Mouse (Mus musculus) testis, adult 2 months (tissue): Measurements from ENCODE around the gene Fam171b. TPM values are rescaled to one million over a fixed set of nuclear protein-coding genes. Genes with fewer than 3 reads are reported as not detected.
A peak's percentile ranks its signal among the peaks of the same experiment; 100 is the strongest.

Source experiments
- H3K27ac ChIP-seq: fragments of 200-500 bp; 2 replicates; pipeline ENCODE4 v1.5.1; 2012; ENCODE audit warnings: low read depth, low read length; ENCODE audit not compliant: control insufficient read depth, insufficient read depth
- H3K27me3 ChIP-seq: fragments of 200-500 bp; 2 replicates; pipeline ENCODE4 v1.6.1; 2012; ENCODE audit warnings: mild to moderate bottlenecking, low read length, moderate library complexity; ENCODE audit not compliant: control insufficient read depth, insufficient read depth
- H3K36me3 ChIP-seq: fragments of 200-500 bp; 2 replicates; pipeline ENCODE4 v1.6.1; 2012; ENCODE audit warnings: mild to moderate bottlenecking, low read length; ENCODE audit not compliant: control insufficient read depth, insufficient read depth
- H3K4me1 ChIP-seq: fragments of 200-500 bp; 2 replicates; pipeline ENCODE4 v1.6.1; 2012; ENCODE audit warnings: low read length; ENCODE audit not compliant: control insufficient read depth, insufficient read depth
- H3K4me3 ChIP-seq: fragments of 200-500 bp; 2 replicates; pipeline ENCODE4 v1.5.1; 2012; ENCODE audit warnings: low read depth, mild to moderate bottlenecking, low read length, moderate library complexity, mixed read lengths; ENCODE audit not compliant: control insufficient read depth
- CTCF ChIP-seq: fragments of 200-500 bp; IDR thresholded peaks from 2 replicates; pipeline ENCODE4 v1.5.1; 2012; ENCODE audit warnings: low read depth, mild to moderate bottlenecking, inconsistent platforms, low read length, moderate library complexity; ENCODE audit not compliant: control insufficient read depth, insufficient read depth, insufficient replicate concordance
- POLR2A ChIP-seq: fragments of 200-500 bp; IDR thresholded peaks from 2 replicates; pipeline ENCODE4 v1.6.1; 2012; ENCODE audit warnings: low read depth, mild to moderate bottlenecking, inconsistent platforms, low read length, moderate library complexity; ENCODE audit not compliant: control insufficient read depth
- polyA plus RNA-seq: library from polyadenylated mRNA; depleted of rRNA; stranded (reverse); fragments of >200 nt; gene quantifications from 2 replicates; pipeline ENCODE4 v1.2.3, GENCODE M21; 2012; rRNA removed

The Fam171b gene
- polyA plus RNA-seq, result 0.10 and 0.11 TPM in 2 replicates

- H3K36me3 ChIP-seq, result no peaks in the 10 kb centered on the region
- H3K27ac ChIP-seq, result no peak within 1 kb of the TSS
- no peak for TF ChIP-seq POLR2A
- no peak for TF ChIP-seq CTCF
Measured at GRCm38 (mm10) chr2:83812483-83813272, at the start of gene Fam171b. Gene Fam171b, plus strand, starts transcription at chr2:83812636.

GRCm38 (mm10) chr2:83766058-83766457 lies 46.4 kb upstream of the Fam171b start:
- TF ChIP-seq CTCF (no peak), POLR2A (no peak)
- H3K4me3 ChIP-seq, result no peak overlapping the region
- H3K27me3 ChIP-seq, result no peaks in the 10 kb centered on the region
- H3K27ac ChIP-seq, result no peak overlapping the region
- no peaks in the 10 kb centered on the region for H3K4me1 ChIP-seq
- no peaks in the 10 kb centered on the region for H3K36me3 ChIP-seq

More at GRCm38 (mm10) chr2:83812483-83813272, at the start of gene Fam171b:
- H3K4me1 ChIP-seq, result peaks cover 7% of the 10 kb centered on the region
- H3K4me3 ChIP-seq, result peak within 1 kb of the TSS; percentile 84
- no peaks in the 10 kb centered on the region for H3K27me3 ChIP-seq

GRCm38 (mm10) chr2:83766878-83767277 lies 45.6 kb upstream of the Fam171b start:
- Histone ChIP-seq H3K4me1 (no peaks in the 10 kb centered on the region), H3K4me3 (no peak overlapping the region), H3K27ac (no peak overlapping the region), H3K36me3 (no peaks in the 10 kb centered on the region), H3K27me3 (no peaks in the 10 kb centered on the region)
- no peak for TF ChIP-seq CTCF

- Histone ChIP-seq H3K36me3 (no peaks in the 10 kb centered on the region), H3K4me1 (no peaks in the 10 kb centered on the region), H3K27me3 (no peaks in the 10 kb centered on the region), H3K4me3 (no peak overlapping the region), H3K27ac (no peak overlapping the region)
- TF ChIP-seq POLR2A (no peak), CTCF (no peak)
Measured at GRCm38 (mm10) chr2:83768311-83769047, 44.0 kb upstream of the Fam171b start.

- TF ChIP-seq CTCF, result peak; percentile 38; the same call in 1 of the 2 replicates
- TF ChIP-seq POLR2A, result no peak
- Histone ChIP-seq H3K36me3 (no peaks in the 10 kb centered on the region), H3K27ac (no peak overlapping the region), H3K4me3 (no peak overlapping the region), H3K4me1 (no peaks in the 10 kb centered on the region), H3K27me3 (no peaks in the 10 kb centered on the region)
Measured at GRCm38 (mm10) chr2:83771155-83771812, 41.2 kb upstream of the Fam171b start.

GRCm38 (mm10) chr2:83791330-83792073 lies 20.9 kb upstream of the Fam171b start:
- Histone ChIP-seq H3K4me1 (no peaks in the 10 kb centered on the region), H3K27me3 (no peaks in the 10 kb centered on the region), H3K4me3 (no peak overlapping the region), H3K27ac (no peak overlapping the region), H3K36me3 (no peaks in the 10 kb centered on the region)
- no peak for TF ChIP-seq POLR2A
- TF ChIP-seq CTCF, result no peak

- no peaks in the 10 kb centered on the region for H3K36me3 ChIP-seq
- H3K4me1 ChIP-seq, result no peaks in the 10 kb centered on the region
- H3K27ac ChIP-seq, result no peak overlapping the region
- TF ChIP-seq CTCF (no peak), POLR2A (no peak)
- no peaks in the 10 kb centered on the region for H3K27me3 ChIP-seq
- H3K4me3 ChIP-seq, result no peak overlapping the region
Measured at GRCm38 (mm10) chr2:83792102-83792501, 20.3 kb upstream of the Fam171b start.
